Mouse (Mus musculus) hindbrain, embryonic 14.5 days (tissue): Measurements from ENCODE around the gene Lmo3. TPM values are rescaled to one million over a fixed set of nuclear protein-coding genes. Genes with fewer than 3 reads are reported as not detected.
A peak's percentile ranks its signal among the peaks of the same experiment; 100 is the strongest.

Experiments
- ATAC-seq: fragments of 200-750 bp; cut with Nextera tagmentation; 2 replicates; pipeline ENCODE4 v1.8.0; 2017; ENCODE audit warnings: moderate number of reproducible peaks, mild to moderate bottlenecking, moderate TSS enrichment, moderate library complexity; ENCODE audit not compliant: low FRiP score
- DNase-seq: peaks from one replicate; pipeline ENCODE4 v3.0.0-alpha.2; 2015; ENCODE audit warnings: low spot score
- H3K27ac ChIP-seq: fragments of 300-500 bp; sonication (generic); 2 replicates; pipeline ENCODE4 v1.5.1; 2014; ENCODE audit warnings: mild to moderate bottlenecking, moderate library complexity
- H3K27me3 ChIP-seq: fragments of 300-500 bp; sonication (generic); 2 replicates; pipeline ENCODE4 v1.6.1; 2014; ENCODE audit warnings: mild to moderate bottlenecking, low read length, mixed read lengths; ENCODE audit not compliant: control insufficient read depth, insufficient read depth
- H3K36me3 ChIP-seq: fragments of 300-500 bp; sonication (generic); replicated peaks from 2 replicates; pipeline ENCODE4 v1.6.1; 2014; ENCODE audit not compliant: control insufficient read depth, insufficient read depth
- H3K4me1 ChIP-seq: fragments of 300-500 bp; sonication (generic); replicated peaks from 2 replicates; pipeline ENCODE4 v1.6.1; 2014; ENCODE audit warnings: antibody characterized with exemption, low read length, mixed read lengths; ENCODE audit not compliant: control insufficient read depth, insufficient read depth
- H3K4me2 ChIP-seq: fragments of 300-500 bp; sonication (generic); replicated peaks from 2 replicates; pipeline ENCODE4 v1.6.1; 2014; ENCODE audit warnings: mild to moderate bottlenecking, moderate library complexity
- H3K4me3 ChIP-seq: fragments of 300-500 bp; sonication (generic); replicated peaks from 2 replicates; pipeline ENCODE4 v1.5.1; 2014; ENCODE audit warnings: mild to moderate bottlenecking, low read length
- H3K9ac ChIP-seq: fragments of 300-500 bp; sonication (generic); 2 replicates; pipeline ENCODE4 v1.6.1; 2014
- H3K9me3 ChIP-seq: fragments of 300-500 bp; sonication (generic); 2 replicates; pipeline ENCODE4 v1.6.1; 2016; ENCODE audit warnings: low read length; ENCODE audit not compliant: control insufficient read depth
- WGBS: fragments of 180-500 bp; shearing (Covaris S2); extraction: QIAGEN DNeasy Blood & Tissue Kit; methylation state at CpG from one replicate; pipeline ENCODE4 v1.1.7; 2014; 5-methylcytosine and 5-hydroxymethylcytosine counted together
- polyA plus RNA-seq: library from polyadenylated mRNA; unstranded; fragments of >200 nt; fragmentation: Nextera tagmentation; extraction: Ambion mirVana; gene quantifications from 2 replicates; pipeline ENCODE4 v1.2.1, GENCODE M21; 2014

Lmo3 gene
- 69.3 and 86.5 TPM in 2 replicates for polyA plus RNA-seq

DNA sequence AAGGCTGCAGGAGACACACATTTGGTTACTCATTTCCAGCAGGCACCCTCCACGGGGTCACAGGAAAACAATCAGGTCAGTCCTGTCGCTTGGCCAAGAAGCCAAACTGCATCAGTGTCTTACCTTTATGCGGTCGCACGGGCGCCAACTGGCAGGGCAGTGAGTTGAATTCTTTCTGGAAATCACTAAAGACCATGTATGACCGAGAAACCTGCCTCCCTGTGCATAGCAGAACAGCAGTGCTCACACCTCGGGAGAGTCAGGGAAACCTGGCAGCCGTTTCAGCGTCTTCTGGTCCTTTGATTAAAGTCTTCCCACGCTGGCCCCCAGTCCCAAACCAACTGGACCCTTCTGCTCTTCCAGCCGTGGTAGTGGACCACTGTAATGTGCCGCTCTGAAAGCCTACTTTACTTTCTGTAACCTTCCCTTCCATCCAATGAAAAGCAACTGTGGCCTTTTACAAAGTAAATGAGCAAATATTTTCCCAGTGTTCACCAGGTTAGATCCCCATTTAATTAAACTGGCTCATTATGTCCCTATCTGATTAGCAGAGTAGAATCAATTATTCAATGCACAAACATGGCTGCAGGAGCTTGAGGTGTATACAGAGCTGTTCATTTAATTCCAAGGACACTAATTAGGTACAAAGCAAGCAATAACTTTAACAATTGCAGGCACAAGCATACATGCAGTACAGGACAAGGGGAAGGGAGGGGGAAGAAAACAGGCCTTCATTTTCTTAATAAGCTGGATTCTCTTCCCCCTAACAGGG, at the start of gene Lmo3:
TSS of gene Lmo3 (minus strand) at position 235 of the 772 bp plus-strand sequence.
- Histone ChIP-seq H3K36me3 (no peaks in the 10 kb centered on the region), H3K4me2 (peak within 1 kb of the TSS; percentile 7), H3K4me3 (no peak within 1 kb of the TSS), H3K4me1 (peaks cover 25% of the 10 kb centered on the region), H3K27ac (0 out of 2 replicates have a peak within 1 kb of the TSS, but pooled peaks have one; percentile 33), H3K27me3 (no peaks in the 10 kb centered on the region), H3K9ac (no peak within 1 kb of the TSS), H3K9me3 (no peaks in the 10 kb centered on the region)
- ATAC-seq (peak; percentile 78), DNase-seq (peak; percentile 52)
- WGBS, result 67% methylated on average over 13 of the region's 13 CpGs

DNA sequence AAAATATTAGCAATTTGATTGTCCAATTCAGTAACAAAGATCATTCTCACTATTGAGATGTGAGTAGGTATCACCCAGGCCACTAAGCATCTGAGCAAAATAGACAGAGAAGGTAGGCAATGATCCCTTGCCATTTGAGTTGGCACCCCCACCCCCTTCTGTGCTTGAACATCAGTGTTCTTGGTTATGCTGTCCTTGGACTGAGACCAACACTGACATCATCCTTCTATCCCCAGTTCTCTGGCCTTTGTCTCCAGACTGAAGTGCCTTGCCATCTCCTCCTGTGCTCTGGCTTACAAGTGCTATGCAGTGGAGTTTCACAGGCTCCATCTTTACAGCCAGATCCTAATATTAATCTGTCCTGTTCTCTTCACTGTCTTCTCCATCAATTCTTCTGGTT, 39.0 kb upstream of the Lmo3 start:
- no peaks in the 10 kb centered on the region for H3K4me1 ChIP-seq
- no peak for ATAC-seq
- H3K9ac ChIP-seq, result no peak overlapping the region
- H3K36me3 ChIP-seq, result no peaks in the 10 kb centered on the region
- no peak overlapping the region for H3K4me2 ChIP-seq
- DNase-seq, result no peak
- H3K4me3 ChIP-seq, result no peak overlapping the region
- H3K9me3 ChIP-seq, result no peaks in the 10 kb centered on the region
- H3K27me3 ChIP-seq, result no peaks in the 10 kb centered on the region
- H3K27ac ChIP-seq, result no peak overlapping the region

DNA sequence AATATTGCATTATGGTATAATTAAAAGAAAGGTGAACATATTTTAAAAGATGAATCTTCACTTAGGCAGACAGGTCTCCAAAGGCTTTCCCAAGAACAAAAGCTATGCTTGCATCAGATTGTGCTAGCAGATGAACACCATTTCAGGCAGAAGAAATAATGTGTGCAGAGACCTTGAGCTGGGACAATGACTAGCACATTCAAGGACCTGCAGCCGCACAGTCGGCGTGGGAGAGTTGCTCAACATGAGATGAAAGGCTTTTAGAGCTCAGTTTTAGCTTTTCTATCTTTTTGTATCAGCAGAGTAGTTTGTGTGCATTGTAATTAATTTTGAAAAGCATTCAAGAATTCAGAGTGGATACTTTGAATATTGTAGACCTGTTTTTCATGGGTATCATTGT, 36.6 kb upstream of the Lmo3 start:
- H3K36me3 ChIP-seq, result no peaks in the 10 kb centered on the region
- no peak overlapping the region for H3K4me3 ChIP-seq
- H3K27ac ChIP-seq, result no peak overlapping the region
- no peaks in the 10 kb centered on the region for H3K4me1 ChIP-seq
- no peak for DNase-seq
- no peak for ATAC-seq
- WGBS, result 91% methylated on average over 3 of the region's 3 CpGs
- H3K4me2 ChIP-seq, result no peak overlapping the region
- no peaks in the 10 kb centered on the region for H3K27me3 ChIP-seq
- H3K9me3 ChIP-seq, result no peaks in the 10 kb centered on the region
- H3K9ac ChIP-seq, result no peak overlapping the region

DNA sequence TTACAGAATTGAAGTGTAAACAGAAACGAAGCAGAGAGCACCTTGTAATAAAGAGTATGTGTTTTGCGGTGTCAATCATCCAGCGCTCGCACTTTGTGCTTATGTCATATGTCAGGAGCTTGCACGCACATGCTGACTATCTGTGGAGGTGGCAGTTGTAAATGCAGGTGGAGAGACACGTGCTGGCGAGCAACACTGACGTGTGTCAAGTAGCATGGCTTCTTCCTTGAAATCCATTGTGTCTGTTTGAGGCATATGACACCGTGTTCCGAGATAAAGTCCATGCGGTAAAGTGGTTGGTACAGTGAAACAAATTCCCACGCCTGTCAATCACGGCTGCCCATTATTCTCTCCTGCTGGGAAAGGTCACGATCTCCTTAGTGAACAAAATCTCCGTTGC, 15.2 kb upstream of the Lmo3 start:
- Histone ChIP-seq H3K9ac (no peak overlapping the region), H3K4me3 (no peak overlapping the region), H3K4me1 (0 out of 2 replicates have a peak, but pooled peaks cover 3% of the 10 kb centered on the region), H3K27ac (no peak overlapping the region), H3K36me3 (no peaks in the 10 kb centered on the region), H3K27me3 (no peaks in the 10 kb centered on the region), H3K4me2 (no peak overlapping the region), H3K9me3 (no peaks in the 10 kb centered on the region)
- ATAC-seq, result no peak
- DNase-seq, result no peak
- WGBS, result 60% methylated on average over 15 of the region's 15 CpGs

DNA sequence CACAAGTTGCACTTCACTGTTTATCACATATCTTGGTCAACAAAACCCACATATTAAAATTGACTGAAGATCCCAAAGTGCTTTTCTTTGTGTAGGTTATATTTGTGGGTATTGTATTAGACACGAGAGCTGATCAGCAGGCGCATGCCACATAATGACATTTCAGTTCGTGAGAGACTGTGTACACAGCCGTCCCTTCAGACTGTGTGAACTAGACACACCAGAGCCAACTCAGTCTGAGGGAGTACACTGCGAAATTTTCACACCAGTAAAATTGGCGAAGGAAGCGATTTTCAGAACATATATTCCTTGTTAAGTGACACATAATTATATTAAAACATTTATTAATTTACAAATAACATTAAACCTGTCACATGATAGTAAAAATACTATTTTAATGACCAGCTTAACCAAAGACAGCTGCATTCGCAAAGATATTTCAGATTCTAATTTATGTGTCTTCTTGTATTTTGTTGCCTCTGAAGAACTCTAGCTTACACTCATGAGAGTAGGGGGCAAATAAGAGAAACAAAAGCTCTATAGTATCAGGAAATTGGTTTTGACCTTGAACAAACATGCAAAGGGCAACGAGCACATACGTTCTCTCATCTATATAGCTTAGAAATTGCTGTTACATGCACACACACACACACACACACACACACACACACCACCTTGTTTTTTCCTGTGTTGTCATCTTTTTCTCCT, 14.4 kb upstream of the Lmo3 start:
- Histone ChIP-seq H3K9ac (no peak overlapping the region), H3K4me1 (0 out of 2 replicates have a peak, but pooled peaks cover 3% of the 10 kb centered on the region), H3K4me2 (no peak overlapping the region), H3K36me3 (no peaks in the 10 kb centered on the region), H3K4me3 (no peak overlapping the region), H3K27ac (no peak overlapping the region), H3K27me3 (no peaks in the 10 kb centered on the region), H3K9me3 (no peaks in the 10 kb centered on the region)
- WGBS, result 77% methylated on average over 10 of the region's 10 CpGs
- DNase-seq (no peak), ATAC-seq (no peak)

DNA sequence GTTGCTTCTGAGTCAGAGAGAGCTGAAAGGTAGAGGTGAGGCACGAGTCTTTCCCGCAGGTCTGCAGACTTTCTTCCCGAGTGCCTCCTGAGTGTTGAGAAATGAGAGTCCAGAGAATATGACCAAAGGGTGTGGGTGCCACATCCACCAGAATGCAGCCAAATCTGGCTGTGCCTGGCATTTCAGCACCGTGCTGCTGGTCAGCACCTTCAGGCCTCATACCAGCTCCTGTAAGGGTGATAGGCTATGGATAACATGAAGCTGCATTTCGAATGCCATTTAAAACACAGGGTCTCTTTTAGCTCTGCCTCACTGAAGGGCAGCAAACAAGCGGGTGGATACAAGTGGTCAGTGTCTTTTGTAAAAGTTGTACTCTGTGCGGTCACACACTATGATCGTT, 1.5 kb upstream of the Lmo3 start:
- 72% methylated on average over 8 of the region's 8 CpGs for WGBS
- Histone ChIP-seq H3K27ac (no peak overlapping the region), H3K4me3 (no peak overlapping the region), H3K27me3 (no peaks in the 10 kb centered on the region), H3K9ac (no peak overlapping the region), H3K36me3 (no peaks in the 10 kb centered on the region), H3K4me2 (no peak overlapping the region; the same call in 1 of the 2 replicates), H3K9me3 (no peaks in the 10 kb centered on the region), H3K4me1 (peaks cover 25% of the 10 kb centered on the region)
- DNase-seq (no peak), ATAC-seq (no peak)

DNA sequence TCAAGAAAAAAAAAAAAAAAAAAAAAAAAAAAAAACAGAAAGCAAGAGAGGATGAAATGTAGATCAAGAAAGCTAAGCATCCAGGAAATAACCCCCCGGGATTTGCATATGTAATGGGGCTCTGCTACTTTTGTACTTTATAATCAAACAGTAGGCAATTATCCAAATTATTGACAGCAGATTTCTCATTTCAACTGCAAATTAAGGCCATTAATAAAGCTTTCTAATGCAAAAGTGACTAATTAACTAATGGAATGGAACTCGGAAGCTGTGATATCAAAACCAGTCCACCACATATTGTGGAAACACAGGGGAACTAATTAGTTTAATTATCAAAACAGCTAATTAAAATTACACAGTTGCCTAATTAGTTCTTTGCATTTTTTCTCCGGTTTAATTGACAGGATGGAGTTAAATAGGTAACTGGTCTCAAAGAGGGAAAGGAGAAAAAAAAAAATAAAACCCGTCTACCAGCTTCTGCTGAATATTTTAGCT, 785 bp upstream of the Lmo3 start:
- Histone ChIP-seq H3K4me3 (no peak overlapping the region), H3K9ac (no peak overlapping the region), H3K36me3 (no peaks in the 10 kb centered on the region), H3K4me2 (no peak overlapping the region; the same call in 1 of the 2 replicates), H3K4me1 (peaks cover 25% of the 10 kb centered on the region), H3K27me3 (no peaks in the 10 kb centered on the region), H3K27ac (no peak overlapping the region), H3K9me3 (no peaks in the 10 kb centered on the region)
- WGBS, result 38% methylated on average over 4 of the region's 4 CpGs
- DNase-seq (peak; percentile 39), ATAC-seq (peak; percentile 12; the same call in 1 of the 2 replicates)

DNA sequence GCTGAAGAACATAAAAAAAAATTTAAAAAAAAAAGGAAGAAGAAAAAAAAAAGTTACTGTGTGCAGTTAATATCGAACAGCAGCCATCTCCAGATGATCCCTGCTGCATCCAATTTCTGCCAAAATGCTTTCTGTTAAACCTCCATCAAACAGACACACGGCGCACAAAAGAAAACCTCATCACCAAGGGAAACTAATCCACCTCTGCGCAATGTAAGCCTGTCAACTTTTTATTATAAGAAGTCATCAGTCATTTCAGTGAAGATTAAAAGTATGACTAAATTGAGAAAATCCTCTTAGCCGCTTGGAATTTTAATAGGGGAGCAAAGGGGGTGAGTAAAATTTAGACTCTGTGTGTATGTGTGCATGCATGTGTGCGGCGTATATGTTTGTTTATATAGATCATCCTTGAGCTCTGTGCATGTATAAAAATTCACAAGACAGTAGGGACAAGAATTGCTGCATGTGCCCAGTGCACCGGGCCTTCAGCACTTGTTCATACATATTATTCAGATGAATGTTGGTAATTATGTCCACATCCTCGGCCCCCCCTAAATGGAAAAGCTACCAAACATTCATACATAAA, 1.2 kb downstream of the Lmo3 start:
- no peak for ATAC-seq
- DNase-seq, result no peak
- Histone ChIP-seq H3K9ac (no peak overlapping the region), H3K27ac (no peak overlapping the region), H3K4me1 (peaks cover 25% of the 10 kb centered on the region), H3K4me2 (peak overlapping the region; percentile 1; the same call in 1 of the 2 replicates), H3K36me3 (no peaks in the 10 kb centered on the region), H3K27me3 (no peaks in the 10 kb centered on the region), H3K4me3 (no peak overlapping the region), H3K9me3 (no peaks in the 10 kb centered on the region)
- 58% methylated on average over 9 of the region's 9 CpGs for WGBS

DNA sequence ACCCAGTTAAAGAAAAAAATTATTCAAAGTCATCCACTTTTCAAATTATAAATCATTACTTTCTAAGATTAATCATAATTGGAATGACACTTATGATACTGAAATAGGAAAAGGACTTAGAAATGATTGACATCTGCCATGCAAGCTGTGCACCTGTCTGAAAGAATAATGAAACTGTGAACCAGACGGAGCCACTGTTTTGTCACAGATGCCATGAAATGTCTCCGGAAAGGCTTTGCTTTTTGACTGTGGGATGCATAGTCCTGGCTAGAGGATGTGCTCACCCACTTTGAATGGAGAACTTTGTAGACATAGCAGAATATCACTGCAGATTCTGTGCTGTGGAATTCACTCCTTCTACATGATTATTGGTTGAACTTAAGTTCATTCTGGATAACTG, 18.4 kb downstream of the Lmo3 start:
- Histone ChIP-seq H3K4me1 (no peaks in the 10 kb centered on the region), H3K4me2 (no peak overlapping the region), H3K27me3 (no peaks in the 10 kb centered on the region), H3K27ac (no peak overlapping the region), H3K9ac (no peak overlapping the region), H3K4me3 (no peak overlapping the region), H3K36me3 (no peaks in the 10 kb centered on the region), H3K9me3 (no peaks in the 10 kb centered on the region)
- no peak for DNase-seq
- ATAC-seq, result no peak
- 82% methylated on average over 2 of the region's 2 CpGs for WGBS
